Mouse (Mus musculus) B cell, adult 2 months (primary cell): ENCODE measurements at regions not wholly inside any gene's neighbourhood (a gene's known extent, or its start where the extent isn't known, plus 50 kb on each side); places are given as distances from the start of the nearest gene placed in this dataset.

ENCODE experiments used
- DNase-seq, 2 experiments: peaks; one replicate each; pipeline ENCODE4 v3.0.0; 2022

GRCm38 (mm10) chr17:45928013-45928412, 104.2 kb downstream of the Vegfa start:
- no peak for DNase-seq

- DNase-seq, result no peak
These were observed 106.3 kb downstream of the Vegfa start for GRCm38 (mm10) chr17:45925845-45926244.

GRCm38 (mm10) chr17:45924595-45924994, 107.6 kb downstream of the Vegfa start:
- DNase-seq, result no peak

GRCm38 (mm10) chr17:45923217-45923730, 108.9 kb downstream of the Vegfa start:
- DNase-seq, result no peak

GRCm38 (mm10) chr17:45917647-45918046, 114.5 kb downstream of the Vegfa start:
- no peak for DNase-seq

GRCm38 (mm10) chr17:45916937-45917336, 115.2 kb downstream of the Vegfa start:
- DNase-seq, result no peak

- DNase-seq, result no peak
These were observed 117.4 kb downstream of the Vegfa start for GRCm38 (mm10) chr17:45914706-45915240.

- DNase-seq, result no peak
These were observed 117.9 kb downstream of the Vegfa start for GRCm38 (mm10) chr17:45914237-45914636.

- no peak for DNase-seq
These were observed 118.5 kb downstream of the Vegfa start for GRCm38 (mm10) chr17:45913671-45914070.

- DNase-seq, result no peak
These were observed 120.0 kb downstream of the Vegfa start for GRCm38 (mm10) chr17:45912165-45912564.

- no peak for DNase-seq
These were observed 120.9 kb downstream of the Vegfa start for GRCm38 (mm10) chr17:45911201-45911731.

GRCm38 (mm10) chr17:45910245-45910644, 121.9 kb downstream of the Vegfa start:
- no peak for DNase-seq

- DNase-seq, result no peak
These were observed 124.6 kb downstream of the Vegfa start for GRCm38 (mm10) chr17:45907587-45907986.

GRCm38 (mm10) chr17:45905596-45905995, 126.6 kb downstream of the Vegfa start:
- no peak for DNase-seq

GRCm38 (mm10) chr17:45904251-45904650, 127.9 kb downstream of the Vegfa start:
- DNase-seq, result no peak

- no peak for DNase-seq
These were observed 128.9 kb downstream of the Vegfa start for GRCm38 (mm10) chr17:45903294-45903693.

- no peak for DNase-seq
These were observed 129.5 kb downstream of the Vegfa start for GRCm38 (mm10) chr17:45902668-45903067.

GRCm38 (mm10) chr17:45896922-45897302, 135.3 kb downstream of the Vegfa start:
- DNase-seq, result no peak

- DNase-seq, result no peak
These were observed 135.8 kb downstream of the Vegfa start for GRCm38 (mm10) chr17:45896142-45896921.

- no peak for DNase-seq
These were observed 138.0 kb downstream of the Vegfa start for GRCm38 (mm10) chr17:45894166-45894565.

GRCm38 (mm10) chr17:45893698-45894097, 138.5 kb downstream of the Vegfa start:
- no peak for DNase-seq

GRCm38 (mm10) chr17:45893094-45893493, 139.1 kb downstream of the Vegfa start:
- no peak for DNase-seq

- no peak for DNase-seq
These were observed 142.7 kb downstream of the Vegfa start for GRCm38 (mm10) chr17:45889451-45889850.

- DNase-seq, result no peak
These were observed 143.1 kb downstream of the Vegfa start for GRCm38 (mm10) chr17:45889051-45889450.
